ENCODE assay signal across 7 mouse cellular contexts in genomic region chr15:79396736-79397135, GRCm38 (mm10). TPM values are rescaled to one million over a fixed set of nuclear protein-coding genes. Genes with fewer than 3 reads are reported as not detected.
DNase-seq lines count a peak whose midpoint lies in the region; ATAC-seq and TF ChIP-seq lines count a peak whose summit lies in the region.

No protein-coding gene starts in this region.

- H3K79me2 ChIP-seq in CH12.LX (replicated peaks; ENCODE audit: control insufficient read depth, extremely low read depth, insufficient read depth, poor library complexity, severe bottlenecking): peaks cover 32% of the 10 kb centered on the region

- H3K4me2 ChIP-seq in CH12.LX (ENCODE audit: insufficient read depth, low read depth, poor library complexity, severe bottlenecking): peak overlapping the region; percentile 42

- H3K4me3 ChIP-seq in CH12.LX (replicated peaks in 1 of 3; ENCODE audit: low read depth in 2 of 3, low read length in 2 of 3, poor library complexity in 1 of 3): peak overlapping the region; percentile 38 to 56 (median 46)
- H3K4me3 ChIP-seq in limb, embryonic 10.5 days: no peak overlapping the region

- peak; percentile 54 for TF ChIP-seq RAD21 in CH12.LX (IDR thresholded peaks at IDR 0.05; ENCODE audit: low read depth, low read length)

- peak; percentile 73 for DNase-seq in CD4-positive helper T cell, adult 2 months (ENCODE audit: low read depth, low spot score)
- peak; percentile 93 for DNase-seq in CH12.LX (ENCODE audit: extremely low read depth)
- peak; percentile 81 to 85 for DNase-seq in heart, adult 9 months (ENCODE audit: low spot score in 2 of 2)
- DNase-seq in limb, embryonic 10.5 days (ENCODE audit: low spot score): no peak
- DNase-seq in cerebellum, postnatal 36 days: no peak
- DNase-seq in left cerebral cortex, adult 11 months (ENCODE audit: low spot score): no peak

- peak; percentile 66 to 78 for TF ChIP-seq CTCF in CH12.LX (conservative IDR thresholded peaks at IDR 0.05 in 1 of 2, IDR thresholded peaks at IDR 0.05 in 1 of 2; ENCODE audit: low read depth in 2 of 2, low read length in 2 of 2)

- H3K36me3 ChIP-seq in CH12.LX (replicated peaks in 1 of 2; ENCODE audit: control insufficient read depth in 1 of 2, insufficient read depth in 1 of 2, low read length in 1 of 2): peaks cover 2 to 64% of the 10 kb centered on the region in 2 experiments
- peaks cover 40% of the 10 kb centered on the region for H3K36me3 ChIP-seq in limb, embryonic 10.5 days

- peak overlapping the region; percentile 21; the same call in 1 of the 2 replicates for H3K27ac ChIP-seq in CH12.LX (ENCODE audit: insufficient read depth, low read depth)
- peak overlapping the region; percentile 22; the same call in 1 of the 2 replicates for H3K27ac ChIP-seq in limb, embryonic 10.5 days

- in situ Hi-C loops in CH12.LX (cut with MboI; ENCODE audit: low pct_ligation_motif_present, low pct_unique_long_range_greater_than_20kb, low sequenced_read_pairs): no loop called here

- H3K27me3 ChIP-seq in CH12.LX (replicated peaks): no peaks in the 10 kb centered on the region
- no peaks in the 10 kb centered on the region for H3K27me3 ChIP-seq in limb, embryonic 10.5 days (ENCODE audit: low read depth, poor library complexity, severe bottlenecking)

- H3K4me1 ChIP-seq in CH12.LX (ENCODE audit: control insufficient read depth in 1 of 2, insufficient read depth in 2 of 2): peaks cover 25 to 63% of the 10 kb centered on the region in 2 experiments
- H3K4me1 ChIP-seq in limb, embryonic 10.5 days: peaks cover 63% of the 10 kb centered on the region

- dilution Hi-C loops in CH12.LX (cut with MboI; ENCODE audit: extremely low pct_ligation_motif_present, extremely low pct_unique_long_range_greater_than_20kb, low sequenced_read_pairs): no loop called here

- TF ChIP-seq EP300 in CH12.LX (IDR thresholded peaks at IDR 0.05; ENCODE audit: low read length): 0 out of 2 replicates have a peak, but pooled peaks have one; percentile 35

- H3K9me3 ChIP-seq in CH12.LX (replicated peaks; ENCODE audit: low read length): no peaks in the 10 kb centered on the region
- no peaks in the 10 kb centered on the region for H3K9me3 ChIP-seq in limb, embryonic 10.5 days (replicated peaks)

- peak; percentile 20; the same call in 1 of the 2 replicates for ATAC-seq in neutrophil, adult 5-6 weeks (ENCODE audit: extremely low read depth, insufficient number of reproducible peaks, low FRiP score, poor library complexity, severe bottlenecking)

- TF ChIP-seq POLR2A in CH12.LX (IDR thresholded peaks at IDR 0.05; ENCODE audit: low read depth, low read length): peak; percentile 70

- H3K9ac ChIP-seq in CH12.LX (ENCODE audit: insufficient read depth, low read depth): peak overlapping the region; percentile 41; the same call in 1 of the 2 replicates

- WGBS in limb, embryonic 10.5 days: 84% methylated on average over 11 of the region's 11 CpGs

TF ChIP-seq in CH12.LX, 34 proteins besides CTCF, POLR2A, EP300 and RAD21:
- TF ChIP-seq KAT2A (IDR thresholded peaks at IDR 0.05; ENCODE audit: insufficient replicate concordance, low read length) (0 out of 2 replicates have a peak, but pooled peaks have one; percentile 39), JUN (IDR thresholded peaks at IDR 0.05; ENCODE audit: insufficient read depth, low read depth, low read length) (no peak), USF2 (conservative IDR thresholded peaks at IDR 0.05; ENCODE audit: low read depth, low read length) (no peak), MAX (IDR thresholded peaks at IDR 0.05; ENCODE audit: low read length) (peak; percentile 51; the same call in 1 of the 2 replicates), MEF2A (IDR thresholded peaks at IDR 0.05; ENCODE audit: borderline replicate concordance, low read depth, low read length) (peak; percentile 47; the same call in 1 of the 2 replicates), E2F4 (IDR thresholded peaks at IDR 0.05; ENCODE audit: insufficient replicate concordance, low read depth, low read length) (no peak), TCF12 (IDR thresholded peaks at IDR 0.05; ENCODE audit: low read depth, low read length) (peak; percentile 56; the same call in 1 of the 2 replicates), ZMIZ1 (IDR thresholded peaks at IDR 0.05; ENCODE audit: low read depth, low read length) (0 out of 2 replicates have a peak, but pooled peaks have one; percentile 49), ELF1 (IDR thresholded peaks at IDR 0.05; ENCODE audit: low read depth, low read length) (peak; percentile 84), ETS1 (conservative IDR thresholded peaks at IDR 0.05; ENCODE audit: low read depth, low read length) (peak; percentile 38; the same call in 1 of the 2 replicates), HCFC1 (IDR thresholded peaks at IDR 0.05; ENCODE audit: low read depth, low read length) (peak; percentile 60), NRF1 (IDR thresholded peaks at IDR 0.05; ENCODE audit: low read depth, low read length) (peak; percentile 23; the same call in 1 of the 2 replicates), MYC (IDR thresholded peaks at IDR 0.05; ENCODE audit: low read depth, low read length) (peak; percentile 77), SMC3 (IDR thresholded peaks at IDR 0.05; ENCODE audit: low read depth, low read length) (peak; percentile 63), TBP (conservative IDR thresholded peaks at IDR 0.05; ENCODE audit: low read depth, low read length) (peak; percentile 54; the same call in 1 of the 2 replicates), UBTF (IDR thresholded peaks at IDR 0.05; ENCODE audit: low read depth, low read length) (no peak), IRF4 (IDR thresholded peaks at IDR 0.05; ENCODE audit: low read depth, low read length) (peak; percentile 47; the same call in 1 of the 2 replicates), ZNF384 (IDR thresholded peaks at IDR 0.05; ENCODE audit: low read depth, low read length) (no peak), SIN3A (IDR thresholded peaks at IDR 0.05; ENCODE audit: low read length) (peak; percentile 82)

RNA-seq across cellular contexts. Expression of gene Tmem184b, which starts 6.6 kb away (rescaled TPM):
- total RNA-seq in CH12.LX (2012; rRNA removed) (18.9 and 21.1 TPM in 2 replicates), CH12.LX (2014; rRNA removed) (7.1 and 7.2 TPM in 2 replicates)
- polyA plus RNA-seq in CH12.LX (2012; ENCODE audit: insufficient read length, low read depth): 38.0 and 42.7 TPM in 2 replicates
- polyA plus RNA-seq in limb, embryonic 10.5 days (2016; fragmentation: Nextera tagmentation; extraction: Ambion mirVana): 63.5 and 74.8 TPM in 2 replicates
- 22.8 and 29.3 TPM in 2 replicates for total RNA-seq in neutrophil, adult 5-6 weeks (2017)

RNA-seq across cellular contexts. Expression of gene Maff, which starts 50.3 kb away (rescaled TPM):
- total RNA-seq in CH12.LX (2012; rRNA removed) (9.3 and 15.4 TPM in 2 replicates), CH12.LX (2014; rRNA removed) (7.6 and 9.2 TPM in 2 replicates)
- polyA plus RNA-seq in CH12.LX (2012; ENCODE audit: insufficient read length, low read depth): 9.7 and 10.5 TPM in 2 replicates
- 1.2 and 1.5 TPM in 2 replicates for polyA plus RNA-seq in limb, embryonic 10.5 days (2016; fragmentation: Nextera tagmentation; extraction: Ambion mirVana)
- 2.7 and 3.4 TPM in 2 replicates for total RNA-seq in neutrophil, adult 5-6 weeks (2017)

RNA-seq across cellular contexts. Expression of gene Csnk1e, which starts 58.6 kb away (rescaled TPM):
- total RNA-seq in CH12.LX (2012; rRNA removed): 33.3 and 46.7 TPM in 2 replicates
- total RNA-seq in CH12.LX (2014; rRNA removed): 10.4 and 12.2 TPM in 2 replicates
- polyA plus RNA-seq in CH12.LX (2012; ENCODE audit: insufficient read length, low read depth): 16.8 and 18.5 TPM in 2 replicates
- polyA plus RNA-seq in limb, embryonic 10.5 days (2016; fragmentation: Nextera tagmentation; extraction: Ambion mirVana): 152 and 170 TPM in 2 replicates
- total RNA-seq in neutrophil, adult 5-6 weeks (2017): 83.1 and 92.8 TPM in 2 replicates

Comparison
In these comparisons a context has a peak if more than half of its experiments do, and no peak if none do; other contexts are left out.
1. DNase-seq: peak in CD4-positive helper T cell, adult 2 months (single experiment), CH12.LX (single experiment) and heart, adult 9 months (2 of 2); none in limb, embryonic 10.5 days (single experiment), cerebellum, postnatal 36 days (0 of 2) and left cerebral cortex, adult 11 months (single experiment).